Mouse (Mus musculus) embryonic facial prominence, embryonic 15.5 days (tissue): ENCODE results near the gene Mei4. TPM values are rescaled to one million over a fixed set of nuclear protein-coding genes. Genes with fewer than 3 reads are reported as not detected.

Source experiments
- ATAC-seq: fragments of 200-750 bp; cut with Nextera tagmentation; 2 replicates; pipeline ENCODE4 v1.8.0; 2017; ENCODE audit warnings: low read depth, moderate TSS enrichment; ENCODE audit not compliant: insufficient number of reproducible peaks, low FRiP score, low TSS enrichment
- H3K27ac ChIP-seq: fragments of 300-500 bp; sonication (generic); replicated peaks from 2 replicates; pipeline ENCODE4 v1.5.1; 2015; ENCODE audit warnings: mild to moderate bottlenecking, inconsistent platforms
- H3K27me3 ChIP-seq: fragments of 300-500 bp; sonication (generic); 2 replicates; pipeline ENCODE4 v1.6.1; 2015; ENCODE audit warnings: inconsistent platforms
- H3K36me3 ChIP-seq: fragments of 300-500 bp; sonication (generic); 2 replicates; pipeline ENCODE4 v1.6.1; 2015; ENCODE audit warnings: mild to moderate bottlenecking, inconsistent platforms
- H3K4me1 ChIP-seq: fragments of 300-500 bp; sonication (generic); 2 replicates; pipeline ENCODE4 v1.6.1; 2015; ENCODE audit warnings: inconsistent platforms
- H3K4me2 ChIP-seq: fragments of 300-500 bp; sonication (generic); replicated peaks from 2 replicates; pipeline ENCODE4 v1.6.1; 2015; ENCODE audit warnings: mild to moderate bottlenecking, inconsistent platforms
- H3K4me3 ChIP-seq: fragments of 300-500 bp; sonication (generic); replicated peaks from 2 replicates; pipeline ENCODE4 v1.5.1; 2015; ENCODE audit warnings: mild to moderate bottlenecking, inconsistent platforms
- H3K9ac ChIP-seq: fragments of 300-500 bp; sonication (generic); 2 replicates; pipeline ENCODE4 v1.6.1; 2015; ENCODE audit warnings: inconsistent platforms
- H3K9me3 ChIP-seq: fragments of 300-500 bp; sonication (generic); replicated peaks from 2 replicates; pipeline ENCODE4 v1.6.1; 2016; ENCODE audit warnings: inconsistent platforms
- WGBS: fragments of 180-500 bp; shearing (Covaris S2); methylation state at CpG from one replicate; pipeline ENCODE4 v1.1.7; 2015; 5-methylcytosine and 5-hydroxymethylcytosine counted together
- polyA plus RNA-seq: library from polyadenylated mRNA; unstranded; fragments of >200 nt; fragmentation: Nextera tagmentation; extraction: Ambion mirVana; gene quantifications from 2 replicates; pipeline ENCODE4 v1.2.1, GENCODE M21; 2015

Gene Mei4
- 0.95 and 1.7 TPM in 2 replicates for polyA plus RNA-seq

- Histone ChIP-seq H3K4me2 (peak within 1 kb of the TSS; percentile 85), H3K36me3 (no peaks in the 10 kb centered on the region), H3K4me3 (peak within 1 kb of the TSS; percentile 63), H3K9me3 (no peaks in the 10 kb centered on the region), H3K9ac (peak within 1 kb of the TSS; percentile 39), H3K27me3 (peaks cover 4% of the 10 kb centered on the region), H3K27ac (no peak within 1 kb of the TSS), H3K4me1 (peaks cover 6% of the 10 kb centered on the region; the same call in 1 of the 2 replicates)
- 1% methylated on average over 32 of the region's 32 CpGs for WGBS
- peak; percentile 90; the same call in 1 of the 2 replicates for ATAC-seq
Measured at GRCm38 (mm10) chr9:81863181-81863887, at the start of gene Mei4. Gene Mei4 (plus strand): TSS chr9:81863670.

- ATAC-seq = no peak
- H3K4me2 ChIP-seq = no peak overlapping the region
- no peak overlapping the region for H3K4me3 ChIP-seq
- 74% methylated on average over 1 of the region's 1 CpGs for WGBS
- H3K27ac ChIP-seq = no peak overlapping the region
- no peaks in the 10 kb centered on the region for H3K36me3 ChIP-seq
- H3K4me1 ChIP-seq = no peaks in the 10 kb centered on the region
- H3K9me3 ChIP-seq = no peaks in the 10 kb centered on the region
- H3K9ac ChIP-seq = no peak overlapping the region
- no peaks in the 10 kb centered on the region for H3K27me3 ChIP-seq
Measured at GRCm38 (mm10) chr9:81819715-81820373, 43.6 kb upstream of the Mei4 start.

GRCm38 (mm10) chr9:81827560-81827959 lies 35.9 kb upstream of the Mei4 start:
- Histone ChIP-seq H3K27me3 (no peaks in the 10 kb centered on the region), H3K9ac (no peak overlapping the region), H3K36me3 (no peaks in the 10 kb centered on the region), H3K9me3 (no peaks in the 10 kb centered on the region), H3K27ac (no peak overlapping the region), H3K4me2 (no peak overlapping the region), H3K4me3 (no peak overlapping the region), H3K4me1 (no peaks in the 10 kb centered on the region)
- WGBS = 83% methylated on average over 2 of the region's 2 CpGs
- ATAC-seq = no peak

GRCm38 (mm10) chr9:81834056-81834455 lies 29.4 kb upstream of the Mei4 start:
- ATAC-seq = no peak
- H3K4me3 ChIP-seq = no peak overlapping the region
- no peak overlapping the region for H3K9ac ChIP-seq
- H3K27me3 ChIP-seq = no peaks in the 10 kb centered on the region
- no peak overlapping the region for H3K4me2 ChIP-seq
- H3K4me1 ChIP-seq = no peaks in the 10 kb centered on the region
- H3K27ac ChIP-seq = no peak overlapping the region
- no peaks in the 10 kb centered on the region for H3K36me3 ChIP-seq
- no peaks in the 10 kb centered on the region for H3K9me3 ChIP-seq

GRCm38 (mm10) chr9:81858861-81859260 lies 4.6 kb upstream of the Mei4 start:
- H3K9me3 ChIP-seq = no peaks in the 10 kb centered on the region
- no peaks in the 10 kb centered on the region for H3K36me3 ChIP-seq
- no peak overlapping the region for H3K9ac ChIP-seq
- WGBS = 31% methylated on average over 1 of the region's 1 CpGs
- no peak overlapping the region for H3K4me2 ChIP-seq
- H3K27me3 ChIP-seq = peaks cover 4% of the 10 kb centered on the region
- H3K27ac ChIP-seq = no peak overlapping the region
- no peak for ATAC-seq
- H3K4me3 ChIP-seq = no peak overlapping the region
- H3K4me1 ChIP-seq = peaks cover 4% of the 10 kb centered on the region; the same call in 1 of the 2 replicates

- ATAC-seq = no peak; the same call in 1 of the 2 replicates
Measured at GRCm38 (mm10) chr9:81863888-81864234, 391 bp downstream of the Mei4 start.

GRCm38 (mm10) chr9:81866032-81866431 lies 2.6 kb downstream of the Mei4 start:
- no peak overlapping the region for H3K27ac ChIP-seq
- no peak for ATAC-seq
- peaks cover 6% of the 10 kb centered on the region; the same call in 1 of the 2 replicates for H3K4me1 ChIP-seq
- no peaks in the 10 kb centered on the region for H3K9me3 ChIP-seq
- H3K36me3 ChIP-seq = no peaks in the 10 kb centered on the region
- no peak overlapping the region for H3K4me3 ChIP-seq
- H3K27me3 ChIP-seq = peaks cover 4% of the 10 kb centered on the region
- no peak overlapping the region for H3K9ac ChIP-seq
- H3K4me2 ChIP-seq = no peak overlapping the region
- WGBS = 78% methylated on average over 2 of the region's 2 CpGs

More at GRCm38 (mm10) chr9:81863888-81864234, 391 bp downstream of the Mei4 start:
- H3K4me3 ChIP-seq = peak overlapping the region; percentile 63
- peaks cover 6% of the 10 kb centered on the region; the same call in 1 of the 2 replicates for H3K4me1 ChIP-seq
- peaks cover 4% of the 10 kb centered on the region for H3K27me3 ChIP-seq
- 19% methylated on average over 13 of the region's 13 CpGs for WGBS
- peak overlapping the region; percentile 39 for H3K9ac ChIP-seq
- no peaks in the 10 kb centered on the region for H3K36me3 ChIP-seq
- no peaks in the 10 kb centered on the region for H3K9me3 ChIP-seq
- peak overlapping the region; percentile 85 for H3K4me2 ChIP-seq
- no peak overlapping the region for H3K27ac ChIP-seq

- no peak overlapping the region for H3K4me3 ChIP-seq
- H3K9me3 ChIP-seq = no peaks in the 10 kb centered on the region
- no peaks in the 10 kb centered on the region for H3K27me3 ChIP-seq
- no peak overlapping the region for H3K4me2 ChIP-seq
- H3K36me3 ChIP-seq = no peaks in the 10 kb centered on the region
- 93% methylated on average over 1 of the region's 1 CpGs for WGBS
- no peak overlapping the region for H3K9ac ChIP-seq
- ATAC-seq = no peak
- H3K27ac ChIP-seq = no peak overlapping the region
- H3K4me1 ChIP-seq = no peaks in the 10 kb centered on the region
Measured at GRCm38 (mm10) chr9:81921456-81921855, 58.0 kb downstream of the Mei4 start.

- no peak overlapping the region for H3K4me3 ChIP-seq
- H3K27ac ChIP-seq = no peak overlapping the region
- H3K9ac ChIP-seq = no peak overlapping the region
- no peaks in the 10 kb centered on the region for H3K9me3 ChIP-seq
- no peak for ATAC-seq
- no peaks in the 10 kb centered on the region for H3K36me3 ChIP-seq
- no peaks in the 10 kb centered on the region for H3K27me3 ChIP-seq
- H3K4me1 ChIP-seq = no peaks in the 10 kb centered on the region
- H3K4me2 ChIP-seq = no peak overlapping the region
Measured at GRCm38 (mm10) chr9:81924744-81925143, 61.3 kb downstream of the Mei4 start.

GRCm38 (mm10) chr9:81940533-81940932 lies 77.1 kb downstream of the Mei4 start:
- 70% methylated on average over 4 of the region's 4 CpGs for WGBS
- H3K4me2 ChIP-seq = no peak overlapping the region
- no peak overlapping the region for H3K4me3 ChIP-seq
- H3K4me1 ChIP-seq = no peaks in the 10 kb centered on the region
- ATAC-seq = no peak
- H3K36me3 ChIP-seq = no peaks in the 10 kb centered on the region
- no peak overlapping the region for H3K9ac ChIP-seq
- no peaks in the 10 kb centered on the region for H3K27me3 ChIP-seq
- no peaks in the 10 kb centered on the region for H3K9me3 ChIP-seq
- no peak overlapping the region for H3K27ac ChIP-seq

GRCm38 (mm10) chr9:81945624-81946023 lies 82.2 kb downstream of the Mei4 start:
- H3K4me2 ChIP-seq = no peak overlapping the region
- whole genome bisulfite sequencing = 83% methylated on average over 6 of the region's 6 CpGs
- no peak overlapping the region for H3K9ac ChIP-seq
- H3K27me3 ChIP-seq = no peaks in the 10 kb centered on the region
- no peak for ATAC-seq
- no peak overlapping the region for H3K27ac ChIP-seq
- H3K9me3 ChIP-seq = no peaks in the 10 kb centered on the region
- H3K4me1 ChIP-seq = no peaks in the 10 kb centered on the region
- H3K36me3 ChIP-seq = no peaks in the 10 kb centered on the region
- H3K4me3 ChIP-seq = no peak overlapping the region
